Mouse (Mus musculus): ENCODE data around the gene Nppc. TPM values are rescaled to one million over a fixed set of nuclear protein-coding genes. Genes with fewer than 3 reads are reported as not detected.

Nppc gene
- polyA plus RNA-seq (2021; fragmentation: Nextera tagmentation): 3.2 and 4.1 TPM in 2 replicates
- long read RNA-seq, experiment 1, partial matches to known transcripts: 0 of 3 reads
- long read RNA-seq, experiment 1, other reads (novel, unspliced or antisense): 0 of 3 reads
- long read RNA-seq, experiment 2, partial matches to known transcripts: 0 of 1 reads
- long read RNA-seq, experiment 2, other reads (novel, unspliced or antisense): 0 of 1 reads

DNA sequence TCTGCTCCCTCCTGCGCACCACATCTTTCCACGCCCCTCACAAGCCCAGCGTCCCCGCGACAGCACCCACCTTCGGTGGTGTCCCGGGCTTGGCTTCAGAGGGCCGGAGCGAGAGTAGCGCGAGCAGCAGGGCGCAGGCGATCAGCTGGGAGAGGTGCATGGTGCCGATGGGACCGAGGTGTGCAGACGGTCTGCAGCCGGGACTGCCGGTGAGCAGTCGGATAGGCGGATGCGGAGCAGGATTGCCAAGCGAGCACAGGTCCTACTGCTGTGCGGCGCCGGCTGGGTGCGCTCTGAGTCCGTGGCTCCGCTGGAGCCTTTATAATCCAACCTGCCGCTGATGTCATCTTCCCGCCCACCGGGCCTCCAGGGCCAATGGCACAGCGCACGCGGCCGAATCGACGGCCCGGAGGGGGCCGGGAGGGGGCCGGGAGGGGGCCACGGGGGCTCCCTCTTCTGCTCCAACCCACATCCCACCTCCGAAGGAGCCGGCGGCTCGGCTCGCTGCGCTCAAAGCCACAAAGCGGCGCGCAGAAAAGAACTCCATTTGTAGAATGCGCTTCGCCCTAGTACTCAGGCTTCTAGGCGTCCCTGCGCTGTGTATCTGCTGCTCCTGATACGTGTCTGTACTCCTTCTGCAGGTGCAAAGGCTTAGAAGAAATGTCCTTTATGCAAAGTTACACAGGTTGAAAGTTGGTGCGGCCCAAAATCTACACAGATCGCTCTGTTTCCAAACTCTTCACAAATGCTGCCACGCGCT, at the start of gene Nppc:
Gene Nppc, minus strand, starts transcription at position 293 of the 760 bp plus-strand sequence.

DNA sequence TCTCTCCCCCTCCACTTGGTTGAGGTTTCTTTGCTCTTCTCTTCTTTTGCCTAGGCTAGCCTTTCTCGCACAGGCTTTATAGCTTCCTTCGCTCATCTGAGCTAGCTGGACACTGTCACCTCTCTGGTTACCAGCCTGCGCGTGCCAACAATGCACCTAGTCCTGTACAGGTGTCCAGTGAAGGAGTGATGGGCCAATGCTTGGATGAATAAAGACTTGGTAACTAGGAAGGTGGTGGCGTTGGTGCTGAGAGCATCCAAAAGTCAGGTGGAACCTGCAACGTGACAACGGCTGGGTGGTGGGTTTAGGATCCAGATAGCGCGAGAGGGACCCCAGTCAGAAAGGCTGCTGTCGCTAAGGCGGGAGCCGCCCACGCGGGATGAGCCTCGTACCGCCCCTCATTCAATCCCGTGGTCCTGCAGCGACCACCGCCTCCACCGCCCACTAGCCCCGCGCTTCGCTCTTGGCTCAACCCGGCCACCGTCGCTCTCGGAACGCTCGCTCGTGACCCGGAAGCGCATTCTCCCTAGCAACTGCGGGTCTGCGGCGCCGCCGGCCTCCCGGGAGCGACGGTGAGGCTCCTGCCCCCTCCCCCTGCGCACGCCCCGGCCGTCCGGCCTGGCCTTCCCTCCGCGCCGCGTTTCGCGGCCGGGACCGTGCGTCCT, 33.1 kb upstream of the Nppc start, which contains the start of gene Dis3l2:
Gene Dis3l2, plus strand, starts transcription at position 509 of the 665 bp plus-strand sequence.

Small RNA genes lying within 50 kb of the gene (microRNA-seq; reads per million reads assigned to microRNA genes)
- not detected for gene Gm22955

Other genes with a start within 250 kb of the Nppc start
- 0.11 and 0.31 TPM in 2 replicates for gene Nmur1, start 244.3 kb downstream of the Nppc start, polyA plus RNA-seq (2021; fragmentation: Nextera tagmentation)
- not detected in 2 replicates for gene Tex44, start 244.2 kb downstream of the Nppc start, polyA plus RNA-seq (2021; fragmentation: Nextera tagmentation)
- 382 and 419 TPM in 2 replicates for gene Ptma, start 143.8 kb downstream of the Nppc start, polyA plus RNA-seq (2021; fragmentation: Nextera tagmentation)
- 73.0 and 73.2 TPM in 2 replicates for gene Pde6d, start 87.9 kb downstream of the Nppc start, polyA plus RNA-seq (2021; fragmentation: Nextera tagmentation)
- 14.7 and 16.7 TPM in 2 replicates for gene Cops7b, start 87.7 kb downstream of the Nppc start, polyA plus RNA-seq (2021; fragmentation: Nextera tagmentation)
- 13.1 and 15.3 TPM in 2 replicates for gene Dis3l2, start 33.2 kb upstream of the Nppc start, polyA plus RNA-seq (2021; fragmentation: Nextera tagmentation)